Mouse (Mus musculus): ENCODE results near the gene Ccdc138. TPM values are rescaled to one million over a fixed set of nuclear protein-coding genes. Genes with fewer than 3 reads are reported as not detected.

The Ccdc138 gene
- 3.0 and 4.2 TPM in 2 replicates for polyA plus RNA-seq (2015; fragmentation: Nextera tagmentation; extraction: Ambion mirVana)

DNA sequence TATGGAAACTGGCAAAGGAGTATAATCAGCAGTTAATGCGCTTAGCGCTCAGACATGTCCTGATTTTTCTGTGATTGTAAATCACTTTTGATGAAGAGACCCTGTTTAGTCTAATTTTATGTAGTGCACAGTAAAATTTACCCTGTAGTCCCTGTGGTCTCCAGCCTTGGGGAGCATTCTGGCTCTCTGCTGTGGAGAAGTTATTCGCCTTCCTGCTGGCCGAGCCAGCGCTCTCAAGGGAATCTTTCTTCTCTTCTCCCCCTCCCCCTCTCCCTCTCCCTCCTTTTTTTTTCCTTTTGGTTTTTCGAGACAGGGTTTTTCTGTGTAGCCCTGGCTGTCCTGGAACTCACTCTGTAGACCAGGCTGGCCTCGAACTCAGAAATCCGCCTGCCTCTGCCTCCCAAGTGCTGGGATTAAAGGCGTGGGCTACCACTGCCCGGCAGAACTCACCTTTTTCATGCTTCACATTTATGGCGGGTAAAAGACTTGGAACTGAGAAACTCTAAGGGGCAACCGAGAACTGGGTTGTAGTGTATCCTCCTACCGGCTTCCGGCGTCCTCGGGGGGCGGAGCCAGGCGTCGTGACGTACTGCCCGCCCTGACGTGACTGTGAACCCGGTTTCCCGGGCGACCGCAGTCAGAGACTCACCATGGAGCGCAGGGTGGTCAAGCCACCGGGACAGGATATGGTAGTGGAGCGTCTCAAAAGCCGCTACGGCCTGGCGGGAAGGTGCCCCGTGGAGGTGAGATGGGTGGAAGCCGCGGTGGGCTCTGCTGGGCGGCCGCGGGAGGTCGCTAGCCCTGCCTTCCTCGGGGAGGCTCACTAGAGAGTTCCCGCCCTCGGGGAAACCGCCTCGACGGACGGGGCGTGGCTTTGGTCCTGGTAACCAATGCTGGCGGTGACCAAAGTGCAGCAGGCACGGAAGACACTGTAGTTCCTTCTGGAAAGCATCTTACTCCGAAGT, at the start of gene Ccdc138:
Ccdc138 (plus strand) TSS at position 629 of the 965 bp plus-strand sequence.
- H3K36me3 ChIP-seq (ENCODE audit: insufficient read depth, low read length): peaks cover 11% of the 10 kb centered on the region; the same call in 1 of the 2 replicates
- WGBS: 1% methylated on average over 46 of the region's 50 CpGs

DNA sequence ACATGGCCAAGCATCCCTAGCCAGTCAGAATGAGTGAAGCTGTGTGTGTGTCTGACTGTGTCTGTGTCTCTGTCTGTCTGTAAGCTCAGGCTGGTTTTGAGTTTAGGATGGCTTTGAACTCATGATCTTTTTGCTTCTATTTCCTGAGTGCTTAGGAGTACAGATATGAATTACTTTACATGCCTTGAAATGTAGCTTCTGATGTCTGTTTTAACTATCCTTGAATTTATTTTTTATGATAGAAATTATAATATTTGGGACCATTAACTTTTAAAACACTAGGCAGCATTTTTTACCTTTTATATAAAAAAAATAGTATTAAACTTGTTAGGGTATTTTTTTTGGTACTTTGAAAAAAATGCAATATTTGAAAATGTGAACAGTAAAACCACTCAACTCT, 46.2 kb upstream of the Ccdc138 start:
- no peak for DNase-seq (ENCODE audit: low spot score)
- Histone ChIP-seq H3K4me1 (ENCODE audit: insufficient read depth, low read depth, low read length) (no peaks in the 10 kb centered on the region), H3K4me2 (replicated peaks; ENCODE audit: low read depth, low read length) (no peak overlapping the region), H3K9ac (replicated peaks; ENCODE audit: low read depth) (no peak overlapping the region), H3K9me3 (ENCODE audit: low read length) (no peaks in the 10 kb centered on the region), H3K4me3 (ENCODE audit: low read depth, low read length) (no peak overlapping the region), H3K36me3 (ENCODE audit: insufficient read depth, low read length) (peaks cover 12% of the 10 kb centered on the region), H3K27me3 (replicated peaks; ENCODE audit: insufficient read depth, low read length) (no peaks in the 10 kb centered on the region), H3K27ac (ENCODE audit: low read length) (no peak overlapping the region)
- no peak for ATAC-seq
- TF ChIP-seq EP300 (IDR thresholded peaks at IDR 0.05): no peak

More for the DNA sequence above, at the start of gene Ccdc138:
- Histone ChIP-seq H3K9ac (replicated peaks; ENCODE audit: low read depth) (0 out of 2 replicates have a peak within 1 kb of the TSS, but pooled peaks have one; percentile 29), H3K4me2 (replicated peaks; ENCODE audit: low read depth, low read length) (peak within 1 kb of the TSS; percentile 54), H3K27me3 (replicated peaks; ENCODE audit: insufficient read depth, low read length) (no peaks in the 10 kb centered on the region), H3K27ac (ENCODE audit: low read length) (peak within 1 kb of the TSS; percentile 81), H3K4me1 (ENCODE audit: insufficient read depth, low read depth, low read length) (peaks cover 2% of the 10 kb centered on the region; the same call in 1 of the 2 replicates), H3K9me3 (ENCODE audit: low read length) (no peaks in the 10 kb centered on the region), H3K4me3 (ENCODE audit: low read depth, low read length) (peak within 1 kb of the TSS; percentile 73)
- TF ChIP-seq CTCF (IDR thresholded peaks at IDR 0.05): peak; percentile 64
- TF ChIP-seq EP300 (IDR thresholded peaks at IDR 0.05): no peak
- peak; percentile 99 for ATAC-seq
- peak; percentile 96 for DNase-seq (ENCODE audit: low spot score)

DNA sequence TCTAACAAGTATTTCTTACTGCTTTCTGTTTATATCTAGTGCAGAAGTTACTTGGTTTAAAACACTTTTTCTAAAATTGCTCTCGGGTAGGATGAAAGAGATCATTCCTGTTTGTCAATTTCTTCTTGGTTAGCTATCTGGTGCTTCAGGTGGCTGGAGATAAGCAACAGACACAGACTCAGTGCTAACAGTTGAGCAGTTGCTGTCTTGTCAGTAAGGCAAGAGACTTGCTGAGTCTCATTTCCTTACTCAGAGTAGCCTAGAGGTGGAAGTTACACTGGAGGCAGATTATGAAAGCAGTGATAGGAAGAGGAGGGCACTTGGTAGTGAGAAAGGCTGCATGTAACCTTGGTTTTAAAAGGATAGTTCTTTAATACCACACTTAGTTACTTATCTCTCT, 45.6 kb upstream of the Ccdc138 start:
- Histone ChIP-seq H3K27ac (ENCODE audit: low read length) (no peak overlapping the region), H3K9me3 (ENCODE audit: low read length) (no peaks in the 10 kb centered on the region), H3K4me2 (replicated peaks; ENCODE audit: low read depth, low read length) (no peak overlapping the region), H3K9ac (replicated peaks; ENCODE audit: low read depth) (no peak overlapping the region), H3K4me1 (ENCODE audit: insufficient read depth, low read depth, low read length) (no peaks in the 10 kb centered on the region), H3K4me3 (ENCODE audit: low read depth, low read length) (no peak overlapping the region), H3K36me3 (ENCODE audit: insufficient read depth, low read length) (peaks cover 13% of the 10 kb centered on the region), H3K27me3 (replicated peaks; ENCODE audit: insufficient read depth, low read length) (no peaks in the 10 kb centered on the region)
- no peak for TF ChIP-seq EP300 (IDR thresholded peaks at IDR 0.05)
- ATAC-seq (no peak), DNase-seq (ENCODE audit: low spot score) (no peak)
- 76% methylated on average over 1 of the region's 1 CpGs for WGBS

DNA sequence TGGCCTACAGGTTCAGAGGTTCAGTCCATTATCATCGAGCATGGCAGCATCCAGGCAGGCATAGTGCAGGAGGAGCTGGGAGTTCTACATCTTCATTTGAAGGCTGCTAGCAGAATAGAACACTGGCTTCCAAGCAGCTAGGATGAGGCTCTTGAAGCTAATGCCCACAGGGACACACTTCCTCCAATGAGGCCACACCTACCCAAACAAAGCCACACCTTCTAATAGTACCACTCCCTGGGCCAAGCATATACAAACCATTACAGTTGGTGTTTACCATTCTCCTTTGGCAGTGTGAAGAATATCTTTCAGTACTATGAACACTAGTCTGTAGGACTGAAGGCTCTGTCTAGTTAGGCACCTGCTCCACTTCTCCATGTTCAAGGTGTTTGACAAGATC, 37.9 kb upstream of the Ccdc138 start:
- Histone ChIP-seq H3K36me3 (ENCODE audit: insufficient read depth, low read length) (peaks cover 23% of the 10 kb centered on the region), H3K27me3 (replicated peaks; ENCODE audit: insufficient read depth, low read length) (no peaks in the 10 kb centered on the region), H3K4me1 (ENCODE audit: insufficient read depth, low read depth, low read length) (no peaks in the 10 kb centered on the region), H3K9me3 (ENCODE audit: low read length) (no peaks in the 10 kb centered on the region), H3K4me2 (replicated peaks; ENCODE audit: low read depth, low read length) (no peak overlapping the region), H3K27ac (ENCODE audit: low read length) (no peak overlapping the region), H3K4me3 (ENCODE audit: low read depth, low read length) (no peak overlapping the region), H3K9ac (replicated peaks; ENCODE audit: low read depth) (no peak overlapping the region)
- no peak; the same call in 1 of the 2 replicates for ATAC-seq
- no peak for DNase-seq (ENCODE audit: low spot score)
- no peak for TF ChIP-seq CTCF (IDR thresholded peaks at IDR 0.05)
- TF ChIP-seq EP300 (IDR thresholded peaks at IDR 0.05): no peak
- WGBS: 88% methylated on average over 1 of the region's 1 CpGs

DNA sequence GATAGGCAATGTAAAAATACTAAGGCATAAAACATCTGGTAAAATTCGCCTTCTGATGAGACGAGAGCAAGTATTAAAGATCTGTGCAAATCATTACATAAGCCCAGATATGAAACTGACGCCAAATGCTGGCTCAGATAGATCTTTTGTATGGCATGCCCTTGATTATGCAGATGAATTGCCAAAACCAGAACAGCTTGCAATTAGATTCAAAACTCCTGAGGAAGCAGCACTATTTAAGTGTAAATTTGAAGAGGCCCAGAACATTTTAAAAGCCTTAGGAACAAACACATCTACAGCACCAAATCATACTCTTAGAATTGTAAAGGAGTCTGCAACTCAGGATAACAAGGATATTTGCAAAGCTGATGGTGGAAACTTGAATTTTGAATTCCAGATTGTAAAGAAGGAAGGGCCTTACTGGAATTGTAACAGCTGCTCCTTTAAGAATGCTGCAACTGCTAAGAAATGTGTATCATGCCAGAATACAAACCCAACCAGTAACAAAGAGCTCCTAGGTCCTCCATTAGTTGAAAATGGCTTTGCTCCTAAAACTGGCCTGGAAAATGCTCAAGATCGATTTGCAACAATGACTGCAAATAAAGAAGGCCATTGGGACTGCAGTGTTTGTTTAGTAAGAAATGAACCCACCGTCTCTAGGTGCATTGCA, 20.5 kb upstream of the Ccdc138 start:
- Histone ChIP-seq H3K9me3 (ENCODE audit: low read length) (no peaks in the 10 kb centered on the region), H3K4me3 (ENCODE audit: low read depth, low read length) (no peak overlapping the region), H3K27ac (ENCODE audit: low read length) (no peak overlapping the region), H3K27me3 (replicated peaks; ENCODE audit: insufficient read depth, low read length) (no peaks in the 10 kb centered on the region), H3K4me2 (replicated peaks; ENCODE audit: low read depth, low read length) (no peak overlapping the region), H3K36me3 (ENCODE audit: insufficient read depth, low read length) (peaks cover 40% of the 10 kb centered on the region), H3K9ac (replicated peaks; ENCODE audit: low read depth) (no peak overlapping the region), H3K4me1 (ENCODE audit: insufficient read depth, low read depth, low read length) (no peaks in the 10 kb centered on the region)
- no peak for TF ChIP-seq CTCF (IDR thresholded peaks at IDR 0.05)
- no peak for TF ChIP-seq EP300 (IDR thresholded peaks at IDR 0.05)
- ATAC-seq (no peak), DNase-seq (ENCODE audit: low spot score) (no peak)
- 90% methylated on average over 5 of the region's 5 CpGs for WGBS

DNA sequence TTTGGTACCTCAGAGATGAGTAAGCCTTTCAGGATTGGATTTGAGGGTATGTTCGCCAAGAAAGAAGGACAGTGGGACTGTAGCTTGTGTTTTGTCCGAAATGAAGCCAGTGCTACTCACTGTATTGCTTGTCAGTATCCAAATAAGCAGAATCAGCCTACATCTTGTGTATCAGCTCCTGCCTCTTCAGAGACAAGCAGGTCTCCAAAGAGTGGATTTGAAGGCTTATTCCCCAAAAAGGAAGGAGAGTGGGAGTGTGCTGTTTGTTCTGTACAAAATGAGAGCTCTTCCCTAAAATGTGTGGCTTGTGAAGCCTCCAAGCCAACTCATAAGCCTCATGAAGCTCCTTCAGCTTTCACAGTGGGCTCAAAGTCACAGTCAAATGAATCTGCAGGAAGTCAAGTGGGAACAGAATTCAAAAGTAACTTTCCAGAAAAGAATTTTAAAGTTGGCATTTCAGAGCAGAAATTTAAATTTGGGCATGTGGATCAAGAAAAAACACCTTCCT, 19.6 kb upstream of the Ccdc138 start:
- TF ChIP-seq EP300 (IDR thresholded peaks at IDR 0.05): no peak
- no peak for TF ChIP-seq CTCF (IDR thresholded peaks at IDR 0.05)
- ATAC-seq (no peak), DNase-seq (ENCODE audit: low spot score) (no peak)
- WGBS: 95% methylated on average over 2 of the region's 2 CpGs
- Histone ChIP-seq H3K4me3 (ENCODE audit: low read depth, low read length) (no peak overlapping the region), H3K27me3 (replicated peaks; ENCODE audit: insufficient read depth, low read length) (no peaks in the 10 kb centered on the region), H3K9me3 (ENCODE audit: low read length) (no peaks in the 10 kb centered on the region), H3K27ac (ENCODE audit: low read length) (no peak overlapping the region), H3K36me3 (ENCODE audit: insufficient read depth, low read length) (peaks cover 39% of the 10 kb centered on the region), H3K4me1 (ENCODE audit: insufficient read depth, low read depth, low read length) (no peaks in the 10 kb centered on the region), H3K4me2 (replicated peaks; ENCODE audit: low read depth, low read length) (no peak overlapping the region), H3K9ac (replicated peaks; ENCODE audit: low read depth) (no peak overlapping the region)
